Mouse (Mus musculus) CH12.LX (cell line): Measurements from ENCODE around the gene Cep170. TPM values are rescaled to one million over a fixed set of nuclear protein-coding genes. Genes with fewer than 3 reads are reported as not detected.

Experiments
- DNase-seq: peaks from one replicate; pipeline ENCODE4 v3.0.0-alpha.2; 2013; ENCODE audit errors: extremely low read depth
- H3K27ac ChIP-seq: 2 replicates; pipeline ENCODE4 v1.5.1; 2012; ENCODE audit warnings: low read depth, mild to moderate bottlenecking, control low read depth, moderate library complexity; ENCODE audit not compliant: insufficient read depth
- H3K27me3 ChIP-seq: replicated peaks from 2 replicates; pipeline ENCODE3; 2012; ENCODE audit warnings: inconsistent platforms
- H3K36me3 ChIP-seq, 2 experiments: replicated peaks in 1 of 2; 2 replicates each; pipeline versions ENCODE3 to v1.6.1; 2012; ENCODE audit warnings: inconsistent platforms in 1 of 2, low read length in 1 of 2, mild to moderate bottlenecking in 1 of 2, mixed read lengths in 1 of 2, moderate library complexity in 1 of 2; ENCODE audit not compliant: control insufficient read depth in 1 of 2, insufficient read depth in 1 of 2
- H3K4me1 ChIP-seq, 2 experiments: 2 replicates each; pipeline ENCODE4 v1.6.1; 2012; ENCODE audit warnings: inconsistent platforms in 1 of 2, moderate library complexity in 1 of 2; ENCODE audit not compliant: insufficient read depth in 2 of 2, control insufficient read depth in 1 of 2
- H3K4me2 ChIP-seq: 2 replicates; pipeline ENCODE4 v1.6.1; 2012; ENCODE audit warnings: low read depth, mild to moderate bottlenecking, control low read depth; ENCODE audit not compliant: poor library complexity, insufficient read depth, severe bottlenecking
- H3K4me3 ChIP-seq, 3 experiments: fragments of 150-350 bp in 1 of 3; sonication (generic) in 1 of 3; replicated peaks in 1 of 3; 2 replicates each; pipeline versions ENCODE3 to v1.5.1; 2011 to 2012; ENCODE audit warnings: low read depth in 2 of 3, low read length in 2 of 3, mild to moderate bottlenecking in 2 of 3, moderate library complexity in 2 of 3, control low read depth in 1 of 3, improper control_type of control experiment in 1 of 3, inconsistent platforms in 1 of 3, mixed read lengths in 1 of 3; ENCODE audit not compliant: poor library complexity in 1 of 3
- H3K79me2 ChIP-seq: replicated peaks from 2 replicates; pipeline ENCODE4 v1.6.1; 2012; ENCODE audit warnings: mild to moderate bottlenecking, moderate library complexity; ENCODE audit not compliant: control insufficient read depth, poor library complexity, insufficient read depth, severe bottlenecking; ENCODE audit errors: extremely low read depth
- H3K9ac ChIP-seq: 2 replicates; pipeline ENCODE4 v1.6.1; 2012; ENCODE audit warnings: low read depth, mild to moderate bottlenecking, control low read depth, moderate library complexity; ENCODE audit not compliant: insufficient read depth
- H3K9me3 ChIP-seq: replicated peaks from 2 replicates; pipeline ENCODE3; 2012; ENCODE audit warnings: low read length, inconsistent platforms, mixed read lengths
- CHD1 ChIP-seq: IDR thresholded peaks from 2 replicates; pipeline ENCODE4 v1.6.1; 2012; ENCODE audit warnings: low read depth, low read length, improper control_type of control experiment, inconsistent platforms
- CHD2 ChIP-seq: IDR thresholded peaks from 2 replicates; pipeline ENCODE4 v1.6.1; 2011; ENCODE audit warnings: low read length, improper control_type of control experiment
- CTCF ChIP-seq, 2 experiments: IDR thresholded peaks in 1 of 2; conservative IDR thresholded peaks in 1 of 2; 2 replicates each; pipeline ENCODE4 v1.5.1; 2011 to 2012; ENCODE audit warnings: low read depth in 2 of 2, low read length in 2 of 2, improper control_type of control experiment in 1 of 2, inconsistent platforms in 1 of 2, mild to moderate bottlenecking in 1 of 2, moderate library complexity in 1 of 2
- E2F4 ChIP-seq: IDR thresholded peaks from 2 replicates; pipeline ENCODE4 v1.6.1; 2011; ENCODE audit warnings: low read depth, low read length, improper control_type of control experiment; ENCODE audit not compliant: insufficient replicate concordance
- ETS1 ChIP-seq: conservative IDR thresholded peaks from 2 replicates; pipeline ENCODE4 v1.6.1; 2012; ENCODE audit warnings: low read depth, mild to moderate bottlenecking, inconsistent platforms, low read length, improper control_type of control experiment, moderate library complexity
- GABPA ChIP-seq: IDR thresholded peaks from 2 replicates; pipeline ENCODE4 v1.6.1; 2012; ENCODE audit warnings: low read depth, low read length, improper control_type of control experiment, inconsistent platforms; ENCODE audit not compliant: insufficient replicate concordance
- HCFC1 ChIP-seq: IDR thresholded peaks from 2 replicates; pipeline ENCODE4 v1.6.1; 2012; ENCODE audit warnings: low read depth, mild to moderate bottlenecking, inconsistent platforms, low read length, improper control_type of control experiment
- IRF4 ChIP-seq: IDR thresholded peaks from 2 replicates; pipeline ENCODE4 v1.6.1; 2014; ENCODE audit warnings: low read depth, mild to moderate bottlenecking, inconsistent platforms, low read length, improper control_type of control experiment
- JUN ChIP-seq: IDR thresholded peaks from 2 replicates; pipeline ENCODE4 v1.6.1; 2011; ENCODE audit warnings: low read depth, mild to moderate bottlenecking, low read length, improper control_type of control experiment, moderate library complexity; ENCODE audit not compliant: insufficient read depth
- JUND ChIP-seq: conservative IDR thresholded peaks from 2 replicates; pipeline ENCODE4 v1.6.1; 2011; ENCODE audit warnings: low read depth, low read length, improper control_type of control experiment
- KAT2A ChIP-seq: IDR thresholded peaks from 2 replicates; pipeline ENCODE4 v1.6.1; 2012; ENCODE audit warnings: low read length, improper control_type of control experiment, inconsistent platforms; ENCODE audit not compliant: insufficient replicate concordance
- MAX ChIP-seq: IDR thresholded peaks from 2 replicates; pipeline ENCODE4 v1.6.1; 2011; ENCODE audit warnings: low read length, improper control_type of control experiment
- NELFE ChIP-seq: IDR thresholded peaks from 2 replicates; pipeline ENCODE4 v1.6.1; 2011; ENCODE audit warnings: low read depth, low read length, improper control_type of control experiment
- NRF1 ChIP-seq: IDR thresholded peaks from 2 replicates; pipeline ENCODE4 v1.6.1; 2014; ENCODE audit warnings: low read depth, mild to moderate bottlenecking, inconsistent platforms, low read length, improper control_type of control experiment, moderate library complexity
- RAD21 ChIP-seq: IDR thresholded peaks from 2 replicates; pipeline ENCODE4 v1.6.1; 2011; ENCODE audit warnings: low read depth, mild to moderate bottlenecking, low read length, improper control_type of control experiment, moderate library complexity
- RCOR1 ChIP-seq: conservative IDR thresholded peaks from 2 replicates; pipeline ENCODE4 v1.6.1; 2012; ENCODE audit warnings: low read depth, mild to moderate bottlenecking, inconsistent platforms, low read length, improper control_type of control experiment
- SIN3A ChIP-seq: IDR thresholded peaks from 2 replicates; pipeline ENCODE4 v1.6.1; 2012; ENCODE audit warnings: low read length, improper control_type of control experiment, inconsistent platforms
- SMC3 ChIP-seq: IDR thresholded peaks from 2 replicates; pipeline ENCODE4 v1.6.1; 2011; ENCODE audit warnings: low read depth, low read length, improper control_type of control experiment
- TBP ChIP-seq: conservative IDR thresholded peaks from 2 replicates; pipeline ENCODE4 v1.6.1; 2011; ENCODE audit warnings: low read depth, low read length, improper control_type of control experiment
- UBTF ChIP-seq: IDR thresholded peaks from 2 replicates; pipeline ENCODE4 v1.6.1; 2012; ENCODE audit warnings: low read depth, mild to moderate bottlenecking, inconsistent platforms, low read length, improper control_type of control experiment, moderate library complexity
- ZKSCAN1 ChIP-seq: IDR thresholded peaks from 2 replicates; pipeline ENCODE4 v1.6.1; 2012; ENCODE audit warnings: low read depth, inconsistent platforms, low read length, improper control_type of control experiment, borderline replicate concordance
- ZNF384 ChIP-seq: IDR thresholded peaks from 2 replicates; pipeline ENCODE4 v1.6.1; 2012; ENCODE audit warnings: low read depth, low read length, improper control_type of control experiment, inconsistent platforms
- dilution Hi-C: fragments of 300-500 bp; cut with MboI; formaldehyde crosslinking; loops from 2 replicates; pipeline ENCODE4 v1.14.3; 2020; ENCODE audit warnings: low sequenced_read_pairs; ENCODE audit not compliant: extremely low pct_unique_long_range_greater_than_20kb, extremely low pct_ligation_motif_present
- in situ Hi-C: fragments of 300-500 bp; cut with MboI; formaldehyde crosslinking; loops from 3 replicates; pipeline ENCODE4 v1.14.3; 2019; ENCODE audit warnings: low sequenced_read_pairs, low pct_ligation_motif_present, low pct_unique_long_range_greater_than_20kb, mixed read lengths
- polyA plus RNA-seq: library from polyadenylated mRNA; unstranded; fragments of >175 nt; gene quantifications from 2 replicates; pipeline ENCODE4 v1.2.1, GENCODE M21; 2012; ENCODE audit warnings: low read depth; ENCODE audit not compliant: insufficient read length
- total RNA-seq, 2 experiments: library from RNA; depleted of rRNA; stranded (reverse); fragments of 300-350 nt in 1 of 2; fragments of >200 nt in 1 of 2; gene quantifications; 2 replicates each; pipeline ENCODE4 v1.2.3; 2012 to 2014

The Cep170 gene
- total and polyA plus RNA-seq, 3 experiments, result 14.8 to 16.6 (median 16.1) TPM

DNA sequence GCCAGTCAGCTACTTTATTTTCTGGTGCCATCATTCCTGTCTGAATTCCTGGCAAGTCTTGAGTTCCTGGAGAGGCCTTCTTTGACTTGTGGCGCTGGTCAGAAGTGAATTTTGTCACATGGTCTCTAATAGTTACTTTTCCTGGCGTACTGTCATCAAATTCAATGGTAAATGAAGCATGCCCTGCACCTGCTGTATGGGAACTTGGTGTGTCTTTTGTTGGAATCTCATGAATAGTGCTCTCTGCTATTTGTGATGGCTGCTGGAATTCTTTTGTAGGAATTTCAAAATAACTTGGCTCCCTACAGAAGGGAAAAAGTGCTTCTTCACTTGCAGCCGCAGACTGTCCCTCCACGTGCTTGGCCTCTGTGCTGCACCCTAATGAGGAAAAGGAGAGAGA, 39.3 kb downstream of the Cep170 start:
- TF ChIP-seq ETS1, result no peak
- no peak for TF ChIP-seq SMC3
- no peak for TF ChIP-seq NRF1
- no peak for TF ChIP-seq NELFE
- TF ChIP-seq CHD1, result no peak
- no peak for TF ChIP-seq IRF4
- TF ChIP-seq, all 38 proteins: peak for 0

DNA sequence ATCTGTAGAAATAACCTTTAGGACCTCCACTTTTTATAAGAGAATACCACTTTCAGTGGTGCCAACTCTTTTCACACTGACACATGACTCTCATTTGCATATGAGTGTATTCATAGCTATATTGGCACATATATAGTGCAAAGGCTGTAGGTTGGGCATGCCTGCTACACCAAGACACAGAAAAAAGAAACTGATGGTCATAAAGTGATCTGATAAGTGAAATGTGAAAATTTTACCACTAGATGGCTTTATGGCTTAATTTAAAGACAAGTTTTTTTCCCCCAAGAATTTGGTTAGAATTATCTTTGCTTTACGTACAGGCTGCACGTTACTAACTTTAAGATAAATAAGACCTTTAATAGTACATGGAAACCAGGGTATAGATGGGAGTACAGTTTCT, 51.6 kb downstream of the Cep170 start:
- TF ChIP-seq SIN3A, result no peak
- TF ChIP-seq IRF4, result no peak
- no peak for TF ChIP-seq KAT2A
- TF ChIP-seq CTCF (conservative IDR thresholded peaks at IDR 0.05 in 1 of 2, IDR thresholded peaks at IDR 0.05 in 1 of 2; ENCODE audit: low read depth in 2 of 2, low read length in 2 of 2), result peak in 1 of 2 experiments; percentile 23; a peak in 2 of 4 replicates
- TF ChIP-seq SMC3, result peak; percentile 28
- peak; percentile 9 for TF ChIP-seq RAD21
- no peaks in the 10 kb centered on the region for H3K27me3 ChIP-seq
- H3K4me1 ChIP-seq, result no peaks in the 10 kb centered on the region
- no peak overlapping the region for H3K27ac ChIP-seq
- no peak overlapping the region for H3K9ac ChIP-seq
- H3K36me3 ChIP-seq, result peaks cover 14 to 16% of the 10 kb centered on the region in 2 experiments
- H3K4me2 ChIP-seq, result no peak overlapping the region
- in situ Hi-C loops (no loop called here), dilution Hi-C loops (no loop called here)
- no peaks in the 10 kb centered on the region for H3K79me2 ChIP-seq
- DNase-seq, result no peak
- no peak overlapping the region for H3K4me3 ChIP-seq
- H3K9me3 ChIP-seq, result no peaks in the 10 kb centered on the region

More for the DNA sequence above, 39.3 kb downstream of the Cep170 start:
- no peak overlapping the region for H3K9ac ChIP-seq
- H3K27me3 ChIP-seq, result no peaks in the 10 kb centered on the region
- no peak overlapping the region for H3K4me2 ChIP-seq
- H3K79me2 ChIP-seq, result no peaks in the 10 kb centered on the region
- no peaks in the 10 kb centered on the region for H3K9me3 ChIP-seq
- H3K4me3 ChIP-seq, result no peak overlapping the region
- no peak overlapping the region for H3K27ac ChIP-seq
- no peak for DNase-seq
- no peaks in the 10 kb centered on the region for H3K4me1 ChIP-seq
- in situ Hi-C loops (no loop called here), dilution Hi-C loops (no loop called here)
- peaks cover 18 to 37% of the 10 kb centered on the region in 2 experiments for H3K36me3 ChIP-seq

DNA sequence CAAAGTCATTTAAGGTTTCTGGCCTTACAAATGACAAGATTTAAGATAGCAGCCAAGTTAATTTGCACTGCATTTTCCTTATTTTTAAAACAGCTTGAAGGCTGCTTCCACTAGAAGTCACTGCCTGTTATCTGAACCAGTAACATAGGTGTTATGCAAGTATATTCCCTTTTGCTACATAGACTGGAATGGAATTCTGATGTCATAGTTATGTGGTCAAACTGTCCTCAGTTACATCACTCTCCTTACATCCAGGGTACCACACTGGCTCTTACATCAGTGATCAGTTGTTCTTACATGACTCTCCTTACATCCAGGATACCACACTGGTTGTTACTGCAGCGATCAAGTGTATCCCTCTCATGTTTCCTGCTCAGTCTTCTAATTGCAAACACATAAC, 53.2 kb downstream of the Cep170 start:
- Histone ChIP-seq H3K27me3 (no peaks in the 10 kb centered on the region), H3K9ac (no peak overlapping the region), H3K9me3 (no peaks in the 10 kb centered on the region), H3K36me3 (peaks cover 24 to 29% of the 10 kb centered on the region in 2 experiments), H3K27ac (no peak overlapping the region), H3K4me2 (no peak overlapping the region), H3K4me3 (no peak overlapping the region), H3K4me1 (no peaks in the 10 kb centered on the region), H3K79me2 (no peaks in the 10 kb centered on the region)
- dilution Hi-C loops, result no loop called here
- DNase-seq, result no peak
- TF ChIP-seq ZNF384 (no peak), NELFE (no peak), TBP (no peak), E2F4 (no peak), JUND (no peak), SIN3A (no peak), RCOR1 (no peak), HCFC1 (no peak), GABPA (no peak), CHD2 (no peak), JUN (no peak), MAX (no peak), UBTF (no peak), SMC3 (no peak), ZKSCAN1 (no peak), KAT2A (no peak)
- in situ Hi-C loops, result no loop called here
